Mouse (Mus musculus) intestine, embryonic 15.5 days (tissue): ENCODE data around the gene Ankle2. TPM values are rescaled to one million over a fixed set of nuclear protein-coding genes. Genes with fewer than 3 reads are reported as not detected.

Source experiments
- ATAC-seq: fragments of 200-750 bp; cut with Nextera tagmentation; 2 replicates; pipeline ENCODE4 v1.8.0; 2017; ENCODE audit warnings: moderate TSS enrichment, moderate library complexity
- H3K27ac ChIP-seq: fragments of 300-500 bp; sonication (generic); 2 replicates; pipeline ENCODE4 v1.5.1; 2015; ENCODE audit warnings: mild to moderate bottlenecking, inconsistent platforms
- H3K27me3 ChIP-seq: fragments of 300-500 bp; sonication (generic); replicated peaks from 2 replicates; pipeline ENCODE4 v1.6.1; 2015; ENCODE audit warnings: inconsistent platforms
- H3K36me3 ChIP-seq: fragments of 300-500 bp; sonication (generic); 2 replicates; pipeline ENCODE4 v1.6.1; 2015; ENCODE audit warnings: inconsistent platforms
- H3K4me1 ChIP-seq: fragments of 300-500 bp; sonication (generic); replicated peaks from 2 replicates; pipeline ENCODE4 v1.6.1; 2015; ENCODE audit warnings: inconsistent platforms
- H3K4me2 ChIP-seq: fragments of 300-500 bp; sonication (generic); replicated peaks from 2 replicates; pipeline ENCODE4 v1.6.1; 2015; ENCODE audit warnings: mild to moderate bottlenecking, inconsistent platforms
- H3K4me3 ChIP-seq: fragments of 300-500 bp; sonication (generic); replicated peaks from 2 replicates; pipeline ENCODE4 v1.5.1; 2015; ENCODE audit warnings: inconsistent platforms
- H3K9ac ChIP-seq: fragments of 300-500 bp; sonication (generic); 2 replicates; pipeline ENCODE4 v1.6.1; 2015; ENCODE audit warnings: inconsistent platforms
- H3K9me3 ChIP-seq: fragments of 300-500 bp; sonication (generic); 2 replicates; pipeline ENCODE4 v1.6.1; 2016; ENCODE audit warnings: inconsistent platforms
- WGBS: fragments of 180-500 bp; shearing (Covaris S2); methylation state at CpG from one replicate; pipeline ENCODE4 v1.1.7; 2015; 5-methylcytosine and 5-hydroxymethylcytosine counted together
- polyA plus RNA-seq: library from polyadenylated mRNA; unstranded; fragments of >200 nt; fragmentation: Nextera tagmentation; extraction: Ambion mirVana; gene quantifications from 2 replicates; pipeline ENCODE4 v1.2.1, GENCODE M21; 2015

Ankle2 gene
- polyA plus RNA-seq, 1 experiment from 2014 or later, result 24.7 TPM

DNA sequence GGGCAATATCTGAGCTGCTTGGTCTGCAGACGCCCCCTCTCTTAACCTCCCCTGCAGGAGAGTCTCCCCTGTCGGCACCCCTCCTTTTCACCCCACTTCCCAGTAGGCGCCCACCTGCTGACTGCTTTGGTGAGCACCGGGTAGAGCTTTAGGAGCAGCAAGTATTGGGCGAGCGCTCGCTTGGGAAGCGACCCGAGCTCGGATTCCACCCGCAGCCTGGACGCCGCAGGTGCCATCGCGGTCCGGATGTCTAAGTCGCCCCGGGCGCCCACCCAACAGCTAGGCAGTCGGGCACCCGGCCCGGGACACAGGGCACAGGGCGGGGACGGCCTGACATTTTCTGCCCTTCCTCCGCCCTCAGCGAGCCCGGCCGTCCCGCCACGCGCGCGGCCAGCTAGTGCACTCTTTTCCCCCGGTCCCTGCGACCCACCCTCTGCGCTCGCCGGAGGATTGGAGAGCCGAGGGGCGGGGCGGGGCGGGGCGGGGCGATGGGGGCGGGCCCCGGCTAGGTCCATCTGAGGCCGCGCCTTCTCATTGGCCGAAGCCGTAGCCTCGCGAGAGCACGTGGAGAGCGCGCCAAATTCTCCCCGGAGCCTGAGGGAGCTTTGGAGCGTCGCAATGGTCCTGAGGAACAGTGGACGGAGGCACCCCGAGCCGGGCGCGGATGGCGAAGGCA lies 55.1 kb downstream of the Ankle2 start, which contains the start of the genes Pxmp2 and Pole:
Gene Pxmp2, minus strand, starts transcription at position 417 of the 676 bp plus-strand sequence.
Gene Pole, plus strand, starts transcription at position 537 of the 676 bp plus-strand sequence.
- H3K4me3 ChIP-seq, result peak within 1 kb of the TSS; percentile 84
- no peaks in the 10 kb centered on the region for H3K27me3 ChIP-seq
- H3K4me1 ChIP-seq, result peaks cover 9% of the 10 kb centered on the region
- ATAC-seq, result peak; percentile 98
- H3K36me3 ChIP-seq, result peaks cover 5% of the 10 kb centered on the region
- H3K4me2 ChIP-seq, result peak within 1 kb of the TSS; percentile 98
- peak within 1 kb of the TSS; percentile 81 for H3K9ac ChIP-seq
- H3K27ac ChIP-seq, result peak within 1 kb of the TSS; percentile 73
- no peaks in the 10 kb centered on the region for H3K9me3 ChIP-seq
- WGBS, result under 1% methylated on average over 59 of the region's 64 CpGs

DNA sequence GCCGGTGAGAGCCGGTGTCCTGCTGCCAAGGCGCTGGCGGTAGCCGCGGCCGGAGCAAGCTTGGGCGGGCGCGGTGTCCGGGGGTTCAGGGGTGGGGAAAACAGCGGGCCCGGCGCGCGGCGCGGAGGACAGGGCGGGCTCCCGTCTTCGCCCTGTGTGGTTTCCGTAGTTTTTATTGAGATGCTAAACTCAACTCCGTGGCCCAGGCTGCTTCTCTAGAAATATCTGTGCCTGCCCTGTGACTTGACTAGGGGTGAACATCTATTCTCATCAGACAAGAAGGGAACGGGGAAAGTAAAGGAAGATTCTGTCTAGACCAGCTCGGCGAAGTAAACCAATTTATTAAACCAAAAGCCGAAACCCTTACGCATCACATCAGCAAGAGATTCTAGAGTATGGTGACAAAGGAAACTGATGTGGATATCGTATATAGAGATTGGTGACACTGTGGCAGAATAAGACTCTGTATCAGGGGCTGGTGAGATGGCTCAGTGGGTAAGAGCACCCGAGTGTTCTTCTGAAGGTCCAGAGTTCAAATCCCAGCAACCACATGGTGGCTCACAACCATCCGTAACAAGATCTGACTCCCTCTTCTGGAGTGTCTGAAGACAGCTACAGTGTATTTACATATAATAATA lies 55.8 kb downstream of the Ankle2 start:
- ATAC-seq, result peak; percentile 85
- WGBS, result 2% methylated on average over 31 of the region's 31 CpGs
- peaks cover 9% of the 10 kb centered on the region for H3K4me1 ChIP-seq
- H3K27ac ChIP-seq, result peak overlapping the region; percentile 73
- no peaks in the 10 kb centered on the region for H3K9me3 ChIP-seq
- peak overlapping the region; percentile 98 for H3K4me2 ChIP-seq
- peak overlapping the region; percentile 81 for H3K9ac ChIP-seq
- H3K36me3 ChIP-seq, result peaks cover 9% of the 10 kb centered on the region
- peak overlapping the region; percentile 84 for H3K4me3 ChIP-seq
- H3K27me3 ChIP-seq, result no peaks in the 10 kb centered on the region

DNA sequence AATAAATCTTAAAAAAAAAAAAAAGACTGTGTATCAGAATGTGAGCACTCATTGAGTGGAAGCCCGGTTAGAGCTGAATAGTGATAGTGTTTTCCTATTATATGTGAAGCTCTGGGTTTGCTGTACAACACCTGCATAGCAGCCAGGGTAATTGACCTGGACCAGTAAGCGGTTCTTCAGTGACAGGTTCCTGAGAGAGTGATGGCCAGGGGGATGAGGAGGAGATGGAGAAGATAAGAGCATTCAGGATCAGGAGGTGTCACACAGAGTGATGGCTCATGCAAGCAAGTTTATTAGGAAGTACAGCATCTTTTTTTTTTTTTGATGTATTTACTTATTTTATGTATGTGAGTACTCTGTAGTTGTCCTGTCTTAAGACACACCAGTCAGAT lies 56.3 kb downstream of the Ankle2 start:
- no peaks in the 10 kb centered on the region for H3K9me3 ChIP-seq
- H3K4me1 ChIP-seq, result peaks cover 9% of the 10 kb centered on the region
- peak overlapping the region; percentile 84; the same call in 1 of the 2 replicates for H3K4me3 ChIP-seq
- no peaks in the 10 kb centered on the region for H3K27me3 ChIP-seq
- no peak overlapping the region for H3K27ac ChIP-seq
- peaks cover 9% of the 10 kb centered on the region for H3K36me3 ChIP-seq
- ATAC-seq, result no peak
- WGBS, result 66% methylated on average over 2 of the region's 2 CpGs
- H3K4me2 ChIP-seq, result peak overlapping the region; percentile 98
- H3K9ac ChIP-seq, result no peak overlapping the region; the same call in 1 of the 2 replicates

DNA sequence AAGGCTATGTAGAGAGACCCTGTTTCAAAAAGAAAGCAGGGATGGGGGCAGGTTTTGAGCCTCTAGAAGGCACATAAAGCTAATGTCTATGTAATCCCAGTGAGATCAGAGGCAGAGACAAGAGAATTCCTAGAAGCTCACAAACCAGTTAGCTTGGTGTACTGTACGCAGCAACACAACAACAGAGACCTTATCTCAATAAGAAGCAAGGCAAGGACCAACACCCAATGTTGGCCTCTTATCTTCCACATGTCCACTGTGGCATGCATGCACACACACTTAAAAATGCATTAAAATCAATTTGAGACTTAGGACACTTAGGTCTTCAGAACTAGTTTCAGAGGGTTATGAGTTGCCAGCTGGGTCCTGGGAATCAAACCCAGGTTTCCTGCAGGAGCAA lies 60.8 kb downstream of the Ankle2 start:
- no peak overlapping the region for H3K4me3 ChIP-seq
- no peak overlapping the region for H3K27ac ChIP-seq
- peaks cover 3% of the 10 kb centered on the region for H3K4me1 ChIP-seq
- ATAC-seq, result no peak
- no peaks in the 10 kb centered on the region for H3K9me3 ChIP-seq
- 91% methylated on average over 1 of the region's 1 CpGs for WGBS
- H3K27me3 ChIP-seq, result no peaks in the 10 kb centered on the region
- H3K4me2 ChIP-seq, result no peak overlapping the region
- H3K36me3 ChIP-seq, result peaks cover 29% of the 10 kb centered on the region
- H3K9ac ChIP-seq, result no peak overlapping the region

DNA sequence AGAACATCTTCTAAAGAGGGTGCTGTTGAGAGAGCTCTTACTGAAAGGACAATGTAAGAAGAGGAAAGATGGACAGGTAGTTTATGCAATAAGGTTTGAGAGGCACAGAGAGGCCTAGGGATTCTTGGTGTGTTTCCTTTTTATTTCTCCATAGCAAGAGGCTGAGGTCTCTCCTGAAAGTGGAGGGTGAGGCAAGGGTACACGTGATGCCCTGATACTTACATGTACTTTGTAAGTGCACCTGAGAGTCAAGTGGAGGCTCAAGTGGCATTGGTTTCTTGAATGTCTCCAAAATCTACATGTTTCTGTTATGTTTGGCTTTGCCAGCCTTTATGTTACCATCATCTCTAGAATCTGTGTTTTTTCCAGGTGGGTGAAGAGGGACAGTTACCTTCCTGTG lies 65.8 kb downstream of the Ankle2 start:
- no peak overlapping the region for H3K4me2 ChIP-seq
- WGBS, result 94% methylated on average over 1 of the region's 1 CpGs
- H3K4me3 ChIP-seq, result no peak overlapping the region
- H3K4me1 ChIP-seq, result no peaks in the 10 kb centered on the region
- no peak overlapping the region for H3K9ac ChIP-seq
- H3K9me3 ChIP-seq, result no peaks in the 10 kb centered on the region
- H3K27ac ChIP-seq, result no peak overlapping the region
- H3K27me3 ChIP-seq, result no peaks in the 10 kb centered on the region
- peaks cover 39% of the 10 kb centered on the region for H3K36me3 ChIP-seq
- ATAC-seq, result no peak

DNA sequence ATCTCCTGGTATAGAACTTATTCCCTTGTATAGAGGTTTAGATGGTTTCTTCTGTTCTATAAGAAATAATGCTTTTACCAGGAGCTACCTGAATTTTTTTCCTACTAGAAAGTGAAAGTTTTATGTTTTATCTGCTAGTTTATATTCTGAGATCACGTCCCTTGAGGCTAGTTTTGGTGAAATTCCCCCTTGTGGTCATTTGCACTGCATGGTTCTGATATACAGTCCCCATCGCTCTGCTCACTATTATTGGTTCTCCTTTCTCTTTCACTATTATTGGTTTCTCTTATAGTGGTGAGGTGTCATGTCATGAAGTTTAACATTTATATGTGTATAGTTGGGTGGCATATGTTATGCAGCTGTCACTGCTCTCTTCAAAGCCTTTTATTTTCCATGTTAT lies 69.8 kb downstream of the Ankle2 start:
- H3K9ac ChIP-seq, result no peak overlapping the region
- H3K27ac ChIP-seq, result no peak overlapping the region
- H3K9me3 ChIP-seq, result no peaks in the 10 kb centered on the region
- H3K27me3 ChIP-seq, result no peaks in the 10 kb centered on the region
- no peak overlapping the region for H3K4me2 ChIP-seq
- no peak for ATAC-seq
- no peaks in the 10 kb centered on the region for H3K4me1 ChIP-seq
- no peak overlapping the region for H3K4me3 ChIP-seq
- WGBS, result 90% methylated on average over 2 of the region's 2 CpGs
- peaks cover 31% of the 10 kb centered on the region; the same call in 1 of the 2 replicates for H3K36me3 ChIP-seq

Other genes starting within 250 kb of the Ankle2 start
- 14.3 and 17.2 TPM in 2 replicates for gene Zfp932, start 234.5 kb upstream of the Ankle2 start, polyA plus RNA-seq
- gene Gm17655, start 158.5 kb upstream of the Ankle2 start, polyA plus RNA-seq, result 2.2 and 2.3 TPM in 2 replicates
- 1.7 and 1.8 TPM in 2 replicates for gene Gm35315, start 136.6 kb upstream of the Ankle2 start, polyA plus RNA-seq
- 0.89 and 0.92 TPM in 2 replicates for gene Plcxd1, start 131.0 kb upstream of the Ankle2 start, polyA plus RNA-seq
- 29.4 and 30.2 TPM in 2 replicates for gene Gtpbp6, start 122.8 kb upstream of the Ankle2 start, polyA plus RNA-seq
- 3.9 and 4.0 TPM in 2 replicates for gene Zfp605, start 120.9 kb upstream of the Ankle2 start, polyA plus RNA-seq
- gene Chfr, start 95.2 kb upstream of the Ankle2 start, polyA plus RNA-seq, result 32.7 and 34.5 TPM in 2 replicates
- gene Golga3, start 54.3 kb upstream of the Ankle2 start, polyA plus RNA-seq, result 16.1 and 17.1 TPM in 2 replicates
- gene Pgam5, start 38.9 kb downstream of the Ankle2 start, polyA plus RNA-seq, result 58.4 and 59.7 TPM in 2 replicates
- gene Pxmp2, start 55.2 kb downstream of the Ankle2 start, polyA plus RNA-seq, result 9.8 and 10.9 TPM in 2 replicates
- 20.4 and 22.0 TPM in 2 replicates for gene Pole, start 55.3 kb downstream of the Ankle2 start, polyA plus RNA-seq
- gene P2rx2, start 112.2 kb downstream of the Ankle2 start, polyA plus RNA-seq, result 0.61 and 1.4 TPM in 2 replicates
- gene Lrcol1, start 113.7 kb downstream of the Ankle2 start, polyA plus RNA-seq, result not detected in 2 replicates
- 9.6 and 11.2 TPM in 2 replicates for gene Fbrsl1, start 217.5 kb downstream of the Ankle2 start, polyA plus RNA-seq